Mouse (Mus musculus): ENCODE measurements around the gene Prorsd1. TPM values are rescaled to one million over a fixed set of nuclear protein-coding genes. Genes with fewer than 3 reads are reported as not detected.
"Not testable (repeated sequence)": the region's sequence is repeated elsewhere in the genome, so short reads cannot be mapped to it uniquely, and the experiment has no call there.

The Prorsd1 gene
- polyA plus RNA-seq, 1 experiment from 2014 or later: 32.2 TPM

- WGBS: 8% methylated on average over 2 of the region's 2 CpGs
- Histone ChIP-seq H3K4me1 (ENCODE audit: control insufficient read depth, insufficient read depth, low read length) (peaks cover 5% of the 10 kb centered on the region), H3K4me3 (replicated peaks; ENCODE audit: low read length) (peak overlapping the region; percentile 87), H3K27me3 (ENCODE audit: control insufficient read depth, insufficient read depth, low read length) (no peaks in the 10 kb centered on the region), H3K9ac (ENCODE audit: low read length) (peak overlapping the region; percentile 97), H3K36me3 (ENCODE audit: control insufficient read depth, insufficient read depth, low read length) (peaks cover 22% of the 10 kb centered on the region), H3K9me3 (replicated peaks; ENCODE audit: control insufficient read depth, low read length) (no peaks in the 10 kb centered on the region), H3K4me2 (ENCODE audit: low read depth, low read length) (peak overlapping the region; percentile 69), H3K27ac (ENCODE audit: low read length) (no peak overlapping the region; the same call in 1 of the 2 replicates)
- ATAC-seq (ENCODE audit: insufficient read depth, low FRiP score): no peak
Measured at GRCm38 (mm10) chr11:29546762-29547161, 31.9 kb upstream of the Prorsd1 start.

- 86% methylated on average over 2 of the region's 2 CpGs for WGBS
- not testable (repeated sequence) for H3K27me3 ChIP-seq (ENCODE audit: control insufficient read depth, insufficient read depth, low read length); H3K27ac ChIP-seq (ENCODE audit: low read length); ATAC-seq (ENCODE audit: insufficient read depth, low FRiP score); H3K4me1 ChIP-seq (ENCODE audit: control insufficient read depth, insufficient read depth, low read length); H3K9me3 ChIP-seq (replicated peaks; ENCODE audit: control insufficient read depth, low read length)
- Histone ChIP-seq H3K4me2 (ENCODE audit: low read depth, low read length) (peak overlapping the region; percentile 69), H3K9ac (ENCODE audit: low read length) (peak overlapping the region; percentile 97; the same call in 1 of the 2 replicates), H3K36me3 (ENCODE audit: control insufficient read depth, insufficient read depth, low read length) (peaks cover 25% of the 10 kb centered on the region), H3K4me3 (replicated peaks; ENCODE audit: low read length) (peak overlapping the region; percentile 87)
Measured at GRCm38 (mm10) chr11:29546297-29546696, 31.5 kb upstream of the Prorsd1 start.

- H3K9me3 ChIP-seq (replicated peaks; ENCODE audit: control insufficient read depth, low read length); H3K4me1 ChIP-seq (ENCODE audit: control insufficient read depth, insufficient read depth, low read length); ATAC-seq (ENCODE audit: insufficient read depth, low FRiP score); H3K27ac ChIP-seq (ENCODE audit: low read length); H3K27me3 ChIP-seq (ENCODE audit: control insufficient read depth, insufficient read depth, low read length); H3K9ac ChIP-seq (ENCODE audit: low read length); H3K4me3 ChIP-seq (replicated peaks; ENCODE audit: low read length); H3K4me2 ChIP-seq (ENCODE audit: low read depth, low read length): not testable (repeated sequence)
- 89% methylated on average over 4 of the region's 4 CpGs for WGBS
- H3K36me3 ChIP-seq (ENCODE audit: control insufficient read depth, insufficient read depth, low read length): peaks cover 27% of the 10 kb centered on the region
Measured at GRCm38 (mm10) chr11:29545150-29545752, 30.4 kb upstream of the Prorsd1 start.

GRCm38 (mm10) chr11:29544225-29544945 lies 29.6 kb upstream of the Prorsd1 start:
- 87% methylated on average over 3 of the region's 3 CpGs for WGBS
- Histone ChIP-seq H3K4me1 (ENCODE audit: control insufficient read depth, insufficient read depth, low read length) (peaks cover 5% of the 10 kb centered on the region), H3K9me3 (replicated peaks; ENCODE audit: control insufficient read depth, low read length) (no peaks in the 10 kb centered on the region), H3K9ac (ENCODE audit: low read length) (no peak overlapping the region), H3K36me3 (ENCODE audit: control insufficient read depth, insufficient read depth, low read length) (peaks cover 29% of the 10 kb centered on the region), H3K4me2 (ENCODE audit: low read depth, low read length) (no peak overlapping the region), H3K27ac (ENCODE audit: low read length) (no peak overlapping the region), H3K27me3 (ENCODE audit: control insufficient read depth, insufficient read depth, low read length) (no peaks in the 10 kb centered on the region), H3K4me3 (replicated peaks; ENCODE audit: low read length) (no peak overlapping the region)
- ATAC-seq (ENCODE audit: insufficient read depth, low FRiP score): no peak

- Histone ChIP-seq H3K9ac (ENCODE audit: low read length) (no peak overlapping the region), H3K9me3 (replicated peaks; ENCODE audit: control insufficient read depth, low read length) (no peaks in the 10 kb centered on the region), H3K4me3 (replicated peaks; ENCODE audit: low read length) (no peak overlapping the region), H3K36me3 (ENCODE audit: control insufficient read depth, insufficient read depth, low read length) (peaks cover 24% of the 10 kb centered on the region; the same call in 1 of the 2 replicates), H3K4me2 (ENCODE audit: low read depth, low read length) (no peak overlapping the region), H3K27me3 (ENCODE audit: control insufficient read depth, insufficient read depth, low read length) (no peaks in the 10 kb centered on the region), H3K4me1 (ENCODE audit: control insufficient read depth, insufficient read depth, low read length) (no peaks in the 10 kb centered on the region), H3K27ac (ENCODE audit: low read length) (no peak overlapping the region)
- 94% methylated on average over 1 of the region's 1 CpGs for WGBS
- no peak for ATAC-seq (ENCODE audit: insufficient read depth, low FRiP score)
Measured at GRCm38 (mm10) chr11:29538201-29538600, 23.4 kb upstream of the Prorsd1 start.

- no peaks in the 10 kb centered on the region; the same call in 1 of the 2 replicates for H3K36me3 ChIP-seq (ENCODE audit: control insufficient read depth, insufficient read depth, low read length)
- peak within 1 kb of the TSS; percentile 69 for H3K4me3 ChIP-seq (replicated peaks; ENCODE audit: low read length)
- WGBS: 2% methylated on average over 47 of the region's 47 CpGs
- peak; percentile 96 for ATAC-seq (ENCODE audit: insufficient read depth, low FRiP score)
- H3K9ac ChIP-seq (ENCODE audit: low read length): peak within 1 kb of the TSS; percentile 78
- no peaks in the 10 kb centered on the region for H3K27me3 ChIP-seq (ENCODE audit: control insufficient read depth, insufficient read depth, low read length)
- peak within 1 kb of the TSS; percentile 69 for H3K27ac ChIP-seq (ENCODE audit: low read length)
- peaks cover 4% of the 10 kb centered on the region for H3K4me1 ChIP-seq (ENCODE audit: control insufficient read depth, insufficient read depth, low read length)
- no peaks in the 10 kb centered on the region for H3K9me3 ChIP-seq (replicated peaks; ENCODE audit: control insufficient read depth, low read length)
- H3K4me2 ChIP-seq (ENCODE audit: low read depth, low read length): peak within 1 kb of the TSS; percentile 58
Measured at GRCm38 (mm10) chr11:29525988-29526794, 11.4 kb upstream of the Prorsd1 start, which contains the start of gene Mtif2. Mtif2 (plus strand) TSS chr11:29526408.

- peak overlapping the region; percentile 85 for H3K27ac ChIP-seq (ENCODE audit: low read length)
- H3K9me3 ChIP-seq (replicated peaks; ENCODE audit: control insufficient read depth, low read length): no peaks in the 10 kb centered on the region
- H3K36me3 ChIP-seq (ENCODE audit: control insufficient read depth, insufficient read depth, low read length): no peaks in the 10 kb centered on the region
- peak overlapping the region; percentile 83 for H3K4me3 ChIP-seq (replicated peaks; ENCODE audit: low read length)
- H3K9ac ChIP-seq (ENCODE audit: low read length): peak overlapping the region; percentile 81
- H3K27me3 ChIP-seq (ENCODE audit: control insufficient read depth, insufficient read depth, low read length): no peaks in the 10 kb centered on the region
- ATAC-seq (ENCODE audit: insufficient read depth, low FRiP score): no peak
- 14% methylated on average over 10 of the region's 10 CpGs for WGBS
- H3K4me2 ChIP-seq (ENCODE audit: low read depth, low read length): peak overlapping the region; percentile 75
- peaks cover 4% of the 10 kb centered on the region; the same call in 1 of the 2 replicates for H3K4me1 ChIP-seq (ENCODE audit: control insufficient read depth, insufficient read depth, low read length)
Measured at GRCm38 (mm10) chr11:29514325-29514681, 530 bp downstream of the Prorsd1 start.

- H3K36me3 ChIP-seq (ENCODE audit: control insufficient read depth, insufficient read depth, low read length): no peaks in the 10 kb centered on the region
- 90% methylated on average over 4 of the region's 4 CpGs for WGBS
- no peak for ATAC-seq (ENCODE audit: insufficient read depth, low FRiP score)
- H3K27ac ChIP-seq (ENCODE audit: low read length): no peak overlapping the region
- H3K4me1 ChIP-seq (ENCODE audit: control insufficient read depth, insufficient read depth, low read length): peaks cover 4% of the 10 kb centered on the region; the same call in 1 of the 2 replicates
- H3K9me3 ChIP-seq (replicated peaks; ENCODE audit: control insufficient read depth, low read length): no peaks in the 10 kb centered on the region
- H3K9ac ChIP-seq (ENCODE audit: low read length): no peak overlapping the region
- H3K4me3 ChIP-seq (replicated peaks; ENCODE audit: low read length): no peak overlapping the region
- no peak overlapping the region for H3K4me2 ChIP-seq (ENCODE audit: low read depth, low read length)
- no peaks in the 10 kb centered on the region for H3K27me3 ChIP-seq (ENCODE audit: control insufficient read depth, insufficient read depth, low read length)
Measured at GRCm38 (mm10) chr11:29512818-29513535, 1.9 kb downstream of the Prorsd1 start.

Measured in stomach, embryonic 16.5 days (tissue).